Mouse (Mus musculus) CD8-positive naive resting alpha-beta T cell, adult 57 days (primary cell): ENCODE data around the gene Lats1. TPM values are rescaled to one million over a fixed set of nuclear protein-coding genes. Genes with fewer than 3 reads are reported as not detected.

Source experiments
- total RNA-seq: library from RNA; stranded (reverse); gene quantifications from one replicate; pipeline ENCODE4 v1.2.4, GENCODE M21; 2023

Lats1 gene
- 38.9 TPM for total RNA-seq

DNA sequence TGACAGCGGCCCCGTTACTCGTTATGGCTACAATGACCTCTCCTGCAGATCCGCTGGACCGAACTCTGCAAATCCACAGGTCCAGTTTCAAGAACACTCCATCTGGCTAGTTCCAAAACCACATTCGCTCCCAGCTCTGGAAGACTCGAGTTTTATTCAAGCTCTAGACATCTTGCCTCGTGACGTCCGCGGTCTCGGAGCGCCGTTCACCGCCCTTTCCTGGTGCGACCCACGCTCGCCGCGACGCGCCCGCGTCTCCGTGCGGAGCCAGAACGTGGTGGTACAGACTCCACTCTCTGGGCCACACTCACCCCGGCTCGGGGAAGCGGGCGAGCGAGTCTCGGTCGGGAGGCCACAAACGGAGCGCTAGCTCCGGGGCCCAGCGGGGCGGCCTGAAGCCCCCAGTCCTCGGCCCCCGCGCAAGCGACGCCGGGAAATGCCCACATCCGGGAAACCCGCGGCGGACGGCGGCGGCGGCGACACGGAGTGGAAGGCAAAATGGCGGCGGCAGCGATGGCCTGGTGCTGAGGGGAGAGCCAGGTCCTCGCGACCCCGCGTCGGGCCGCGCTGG is at the start of gene Lats1, which contains the start of gene Pcmt1:
Gene Lats1, plus strand, starts transcription at position 484 of the 571 bp plus-strand sequence.
Gene Pcmt1, minus strand, starts transcription at position 406 of the 571 bp plus-strand sequence.

DNA sequence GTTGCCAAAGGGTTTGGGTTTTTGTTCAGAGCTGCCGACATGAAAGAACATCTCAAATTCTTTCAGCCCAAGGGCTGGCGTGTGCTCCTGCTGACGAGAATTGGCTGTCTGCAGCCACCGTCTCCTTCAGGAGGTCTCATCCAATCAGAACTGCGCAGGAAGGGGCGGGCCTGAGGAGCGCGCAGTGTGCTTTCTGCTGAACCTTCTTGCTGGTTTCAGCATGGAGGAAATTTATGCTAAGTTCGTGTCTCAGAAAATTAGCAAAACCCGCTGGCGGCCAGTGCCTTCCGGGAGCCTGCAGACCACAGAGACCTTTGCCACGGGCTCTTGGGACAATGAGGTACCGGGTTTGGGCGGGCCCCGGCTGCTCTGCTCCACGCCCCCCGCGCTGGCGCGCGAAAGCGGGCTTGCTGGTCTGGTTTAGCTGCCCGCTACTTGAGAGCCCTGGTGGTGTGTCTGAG is 13.6 kb upstream of the Lats1 start, which contains the start of gene Nup43:
Gene Nup43, plus strand, starts transcription at position 162 of the 461 bp plus-strand sequence.

DNA sequence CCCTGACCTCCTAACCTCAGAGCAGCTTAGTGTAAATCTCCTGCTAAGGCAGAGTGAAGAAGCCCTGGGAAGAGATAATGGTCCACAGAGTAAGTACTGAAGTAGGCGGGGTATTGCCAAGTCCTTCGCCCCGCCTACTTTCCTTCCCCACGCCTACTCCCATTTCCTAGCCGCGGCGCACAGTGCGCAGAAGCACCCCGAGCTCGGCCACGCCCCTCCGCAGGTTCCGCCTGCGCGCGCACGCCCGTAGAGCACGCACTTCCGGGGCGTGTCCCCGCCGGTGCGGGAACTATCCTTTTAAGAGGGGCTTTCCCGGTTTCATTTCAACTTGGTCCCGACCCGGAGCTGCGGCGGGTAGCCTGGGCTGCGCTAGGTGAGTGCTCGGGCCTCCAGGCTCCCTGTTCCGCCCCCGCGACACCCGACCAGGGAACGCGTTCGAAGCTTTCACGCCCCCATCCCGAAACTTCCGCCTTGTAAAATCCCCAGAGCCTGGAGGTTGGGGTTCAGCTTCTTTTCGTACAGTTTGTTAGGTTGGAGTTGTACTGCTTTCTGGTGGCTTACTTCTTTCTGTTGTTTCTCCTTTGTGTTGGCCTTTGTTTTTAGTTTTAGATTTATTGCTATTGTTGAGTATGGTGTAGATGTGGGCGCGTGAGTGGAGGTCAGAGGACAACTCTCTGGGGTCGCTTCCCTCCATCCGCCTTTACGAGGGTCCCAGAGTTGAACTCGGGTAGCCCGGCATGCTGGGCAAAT is 44.9 kb downstream of the Lats1 start, which contains the start of gene Katna1:
Gene Katna1, plus strand, starts transcription at position 250 of the 750 bp plus-strand sequence.

Other genes starting within 250 kb of the Lats1 start
- 5.6 TPM for gene Ulbp1, start 207.6 kb upstream of the Lats1 start, total RNA-seq
- gene Lrp11, start 91.4 kb upstream of the Lats1 start, total RNA-seq = 0.52 TPM
- 13.0 TPM for gene Nup43, start 13.7 kb upstream of the Lats1 start, total RNA-seq
- 54.8 TPM for gene Pcmt1, start 78 bp upstream of the Lats1 start, total RNA-seq
- gene Katna1, start 44.8 kb downstream of the Lats1 start, total RNA-seq = 56.5 TPM
- 44.3 TPM for gene Ginm1, start 111.6 kb downstream of the Lats1 start, total RNA-seq
- 67.1 TPM for gene Ppil4, start 111.7 kb downstream of the Lats1 start, total RNA-seq
- 29.2 TPM for gene Zc3h12d, start 151.3 kb downstream of the Lats1 start, total RNA-seq